Mouse (Mus musculus) hindbrain, embryonic 16.5 days (tissue): ENCODE data around the gene Bahcc1. TPM values are rescaled to one million over a fixed set of nuclear protein-coding genes. Genes with fewer than 3 reads are reported as not detected.
A peak's percentile ranks its signal among the peaks of the same experiment; 100 is the strongest.

ENCODE experiments used
- ATAC-seq: fragments of 200-750 bp; cut with Nextera tagmentation; 2 replicates; pipeline ENCODE4 v1.8.0; 2017; ENCODE audit warnings: moderate TSS enrichment, moderate library complexity
- H3K27ac ChIP-seq: fragments of 300-500 bp; sonication (generic); 2 replicates; pipeline ENCODE4 v1.5.1; 2014; ENCODE audit warnings: low read depth, mild to moderate bottlenecking, control low read depth, low read length, moderate library complexity
- H3K27me3 ChIP-seq: fragments of 300-500 bp; sonication (generic); replicated peaks from 2 replicates; pipeline ENCODE4 v1.6.1; 2014; ENCODE audit warnings: low read length; ENCODE audit not compliant: control insufficient read depth, insufficient read depth
- H3K36me3 ChIP-seq: fragments of 300-500 bp; sonication (generic); 2 replicates; pipeline ENCODE4 v1.6.1; 2014; ENCODE audit warnings: mild to moderate bottlenecking, low read length, moderate library complexity, mixed read lengths; ENCODE audit not compliant: control insufficient read depth, insufficient read depth
- H3K4me1 ChIP-seq: fragments of 300-500 bp; sonication (generic); 2 replicates; pipeline ENCODE4 v1.6.1; 2014; ENCODE audit warnings: low read depth, low read length; ENCODE audit not compliant: control insufficient read depth, insufficient read depth
- H3K4me2 ChIP-seq: fragments of 300-500 bp; sonication (generic); 2 replicates; pipeline ENCODE4 v1.6.1; 2014; ENCODE audit warnings: mild to moderate bottlenecking, low read length, control low read depth, moderate library complexity
- H3K4me3 ChIP-seq: fragments of 300-500 bp; sonication (generic); 2 replicates; pipeline ENCODE4 v1.5.1; 2014; ENCODE audit warnings: mild to moderate bottlenecking, low read length, control low read depth, moderate library complexity
- H3K9ac ChIP-seq: fragments of 300-500 bp; sonication (generic); 2 replicates; pipeline ENCODE4 v1.6.1; 2014; ENCODE audit warnings: low read depth, mild to moderate bottlenecking, control low read depth, low read length, moderate library complexity
- H3K9me3 ChIP-seq: fragments of 300-500 bp; sonication (generic); 2 replicates; pipeline ENCODE4 v1.6.1; 2014; ENCODE audit warnings: mild to moderate bottlenecking, low read length, moderate library complexity; ENCODE audit not compliant: control insufficient read depth
- WGBS: fragments of 180-500 bp; shearing (Covaris S2); extraction: QIAGEN DNeasy Blood & Tissue Kit; methylation state at CpG from one replicate; pipeline ENCODE4 v1.1.7; 2014; 5-methylcytosine and 5-hydroxymethylcytosine counted together
- polyA plus RNA-seq: library from polyadenylated mRNA; unstranded; fragments of >200 nt; fragmentation: Nextera tagmentation; extraction: Ambion mirVana; gene quantifications from 2 replicates; pipeline ENCODE4 v1.2.1, GENCODE M21; 2015

Bahcc1 gene
- polyA plus RNA-seq, 1 experiment from 2014 or later: 7.8 TPM

DNA sequence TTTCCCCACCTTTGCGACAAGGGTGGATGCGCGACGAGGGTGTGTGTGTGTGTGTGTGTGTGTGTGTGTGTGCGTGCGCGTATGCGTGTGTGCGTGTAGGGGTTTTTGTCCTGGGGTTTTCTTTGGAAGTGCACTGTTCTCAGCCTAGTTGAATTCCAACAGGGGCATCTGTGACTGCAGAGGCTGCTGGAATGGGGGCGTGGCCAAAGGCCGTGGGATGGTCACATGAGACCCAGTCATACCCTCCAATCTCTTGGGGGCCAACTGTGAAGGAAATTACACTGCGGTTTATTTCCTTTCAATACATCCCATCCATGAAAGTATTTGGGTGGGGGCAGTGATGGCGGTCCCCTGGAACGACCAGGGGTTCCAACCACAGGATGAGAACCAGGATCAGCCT is 57.5 kb downstream of the Bahcc1 start:
- Histone ChIP-seq H3K4me2 (no peak overlapping the region), H3K27me3 (no peaks in the 10 kb centered on the region), H3K9ac (no peak overlapping the region), H3K27ac (no peak overlapping the region), H3K4me3 (no peak overlapping the region), H3K36me3 (peaks cover 28% of the 10 kb centered on the region), H3K4me1 (peaks cover 11% of the 10 kb centered on the region), H3K9me3 (no peaks in the 10 kb centered on the region)
- ATAC-seq: no peak
- WGBS: 92% methylated on average over 14 of the region's 14 CpGs

DNA sequence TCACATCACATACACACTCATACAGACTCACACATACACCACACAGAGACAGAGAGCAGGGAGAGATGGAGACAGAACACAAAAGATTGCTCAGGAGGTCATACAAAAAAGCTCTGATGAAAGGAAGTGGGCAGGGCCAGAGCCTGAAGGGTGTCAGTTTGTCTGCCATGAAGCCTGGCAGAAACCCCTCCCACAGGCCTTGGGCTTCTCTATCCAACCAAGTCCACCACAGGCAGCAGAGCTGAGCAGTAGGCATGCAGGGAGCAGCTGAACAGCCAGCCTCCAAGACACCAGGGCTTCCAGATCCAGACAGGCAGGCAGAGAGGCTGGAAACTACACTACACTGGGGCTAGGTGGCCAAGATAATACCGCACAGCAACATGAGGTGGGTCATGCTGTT is 61.0 kb downstream of the Bahcc1 start:
- no peak overlapping the region for H3K27ac ChIP-seq

DNA sequence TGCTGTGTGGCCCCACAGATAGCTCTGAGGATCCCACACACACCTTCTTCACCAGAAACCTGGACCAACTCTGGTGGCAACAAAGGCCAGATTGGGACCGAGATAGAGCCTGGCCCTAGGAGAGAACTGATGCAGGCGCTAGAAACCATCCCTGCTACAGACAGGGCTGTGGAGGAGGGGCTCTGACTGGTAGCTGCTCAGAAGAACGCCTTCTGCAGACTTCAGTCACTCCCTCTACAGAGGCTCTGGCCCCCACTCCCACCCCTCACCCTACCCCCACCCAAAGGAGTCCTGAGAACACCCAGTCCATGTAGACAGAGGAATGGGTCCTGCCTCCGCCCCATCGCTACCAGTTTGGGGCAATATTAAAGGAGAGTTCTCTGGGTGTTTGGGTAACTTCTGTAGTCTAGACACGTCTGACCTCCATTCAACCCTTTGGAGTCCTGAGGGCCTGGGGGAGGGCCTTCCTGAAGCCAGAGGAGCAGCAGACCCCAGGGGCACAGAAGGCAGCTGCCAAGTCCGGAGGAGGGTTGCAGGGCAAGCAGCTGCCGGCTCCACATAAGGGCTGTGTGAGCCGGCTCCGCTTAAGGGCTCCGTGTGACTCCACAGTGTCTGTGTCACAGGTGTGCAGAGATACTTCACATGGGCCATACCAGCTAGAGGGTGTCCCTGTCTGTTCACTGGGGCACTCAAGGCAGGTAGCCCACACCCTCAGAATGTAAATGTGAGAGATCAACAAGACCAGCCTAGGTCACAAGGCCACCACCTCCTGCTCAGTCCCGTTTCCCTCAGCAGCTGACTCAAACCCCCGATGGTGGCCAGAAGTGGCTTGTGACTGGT is 63.8 kb downstream of the Bahcc1 start:
- H3K4me1 ChIP-seq: peaks cover 14% of the 10 kb centered on the region
- peak; percentile 43; the same call in 1 of the 2 replicates for ATAC-seq
- WGBS: 31% methylated on average over 13 of the region's 13 CpGs

More for the DNA sequence above, 61.0 kb downstream of the Bahcc1 start:
- H3K4me2 ChIP-seq: no peak overlapping the region
- ATAC-seq: no peak
- peaks cover 14% of the 10 kb centered on the region for H3K4me1 ChIP-seq
- peaks cover 11% of the 10 kb centered on the region for H3K36me3 ChIP-seq
- WGBS: 46% methylated on average over 1 of the region's 1 CpGs
- no peaks in the 10 kb centered on the region for H3K9me3 ChIP-seq
- no peak overlapping the region for H3K4me3 ChIP-seq
- no peaks in the 10 kb centered on the region for H3K27me3 ChIP-seq
- H3K9ac ChIP-seq: no peak overlapping the region

DNA sequence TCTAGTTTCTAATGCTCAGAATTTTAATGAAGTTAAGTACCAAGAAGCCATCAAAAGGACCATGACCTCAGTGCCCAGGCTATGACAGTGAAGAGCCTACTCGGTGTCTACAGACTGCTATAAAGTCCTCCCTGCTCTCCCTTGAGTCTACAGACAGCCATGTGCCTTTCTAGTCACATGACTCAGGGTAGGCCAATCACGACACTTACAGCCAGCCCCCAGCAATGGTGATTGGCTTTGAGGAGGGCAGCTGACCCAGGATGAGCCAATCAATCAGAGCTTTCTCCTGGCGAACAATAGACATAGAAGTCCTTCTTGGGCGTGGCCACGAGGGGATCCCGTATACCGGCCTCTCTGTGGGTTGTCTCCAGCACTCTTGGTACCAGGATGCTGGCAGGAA is 65.0 kb downstream of the Bahcc1 start:
- peak; percentile 35; the same call in 1 of the 2 replicates for ATAC-seq
- Histone ChIP-seq H3K27ac (no peak overlapping the region), H3K9me3 (no peaks in the 10 kb centered on the region), H3K36me3 (0 out of 2 replicates have a peak, but pooled peaks cover 2% of the 10 kb centered on the region), H3K4me2 (no peak overlapping the region), H3K9ac (no peak overlapping the region), H3K27me3 (no peaks in the 10 kb centered on the region), H3K4me1 (peaks cover 14% of the 10 kb centered on the region), H3K4me3 (no peak overlapping the region)
- WGBS: 77% methylated on average over 7 of the region's 7 CpGs

More for the DNA sequence above, 63.8 kb downstream of the Bahcc1 start:
- Histone ChIP-seq H3K9ac (no peak overlapping the region), H3K27ac (no peak overlapping the region), H3K4me3 (no peak overlapping the region), H3K9me3 (no peaks in the 10 kb centered on the region), H3K36me3 (0 out of 2 replicates have a peak, but pooled peaks cover 2% of the 10 kb centered on the region), H3K4me2 (no peak overlapping the region), H3K27me3 (no peaks in the 10 kb centered on the region)

DNA sequence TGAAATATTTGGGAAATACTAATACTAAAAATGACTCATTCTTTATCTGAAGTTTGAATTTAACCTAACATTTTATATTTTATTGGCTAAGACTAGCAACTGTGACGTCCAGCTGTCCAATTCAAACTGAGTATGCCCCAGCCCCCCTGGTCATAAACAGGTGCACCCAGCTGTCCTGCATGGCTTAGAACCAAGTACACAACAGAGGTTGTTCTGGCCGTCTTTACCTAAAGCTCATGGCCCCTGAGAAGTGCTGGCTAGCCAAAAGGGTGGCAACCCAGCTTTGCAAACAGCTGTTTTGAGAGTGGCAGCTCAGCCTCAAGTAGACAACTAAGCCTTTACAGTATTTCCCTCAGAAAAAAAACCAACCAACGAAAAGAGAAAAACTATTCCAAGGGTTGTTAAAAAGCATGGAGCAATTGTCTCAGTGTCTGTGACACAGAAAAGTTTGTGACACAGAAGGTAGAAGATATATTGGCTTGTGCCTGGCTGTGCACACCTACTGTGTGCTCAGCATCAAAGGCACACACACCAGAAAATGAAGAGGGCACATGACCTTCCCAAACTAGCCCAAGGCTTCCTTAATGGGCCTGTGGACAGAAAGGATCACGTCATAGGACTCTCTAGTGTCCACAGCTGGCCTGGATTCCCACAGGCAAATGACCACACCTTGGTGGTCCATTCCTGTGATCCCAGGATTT is 65.8 kb downstream of the Bahcc1 start:
- Histone ChIP-seq H3K27ac (no peak overlapping the region), H3K4me3 (no peak overlapping the region), H3K4me1 (peaks cover 10% of the 10 kb centered on the region), H3K4me2 (no peak overlapping the region), H3K27me3 (no peaks in the 10 kb centered on the region; the same call in 1 of the 2 replicates), H3K36me3 (no peaks in the 10 kb centered on the region), H3K9ac (no peak overlapping the region), H3K9me3 (no peaks in the 10 kb centered on the region)
- no peak for ATAC-seq
- 84% methylated on average over 4 of the region's 4 CpGs for WGBS

DNA sequence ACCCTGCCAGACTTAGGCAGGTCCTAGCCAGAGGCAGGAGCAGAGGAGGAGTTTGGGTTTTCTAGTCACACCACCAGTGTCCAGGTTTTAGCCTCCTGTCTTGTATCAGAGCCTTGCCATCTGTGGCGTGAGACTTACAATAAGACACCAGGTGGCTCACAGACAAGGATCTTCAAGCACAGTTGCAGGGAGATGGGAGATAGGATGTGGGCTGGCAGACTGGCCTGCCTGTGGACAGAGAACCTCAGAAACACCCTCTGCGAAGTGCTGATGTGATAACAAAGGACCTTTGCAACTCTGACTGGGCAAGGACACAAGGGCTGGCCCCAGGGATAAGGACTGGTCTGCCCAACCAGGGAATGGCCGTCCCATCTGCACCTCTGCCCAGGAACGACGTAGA is 66.7 kb downstream of the Bahcc1 start:
- H3K4me2 ChIP-seq: no peak overlapping the region
- no peak overlapping the region for H3K9ac ChIP-seq
- peaks cover 12% of the 10 kb centered on the region for H3K4me1 ChIP-seq
- no peak overlapping the region for H3K27ac ChIP-seq
- ATAC-seq: no peak
- no peaks in the 10 kb centered on the region; the same call in 1 of the 2 replicates for H3K27me3 ChIP-seq
- H3K9me3 ChIP-seq: no peaks in the 10 kb centered on the region
- 68% methylated on average over 5 of the region's 5 CpGs for WGBS
- no peaks in the 10 kb centered on the region for H3K36me3 ChIP-seq
- no peak overlapping the region for H3K4me3 ChIP-seq

DNA sequence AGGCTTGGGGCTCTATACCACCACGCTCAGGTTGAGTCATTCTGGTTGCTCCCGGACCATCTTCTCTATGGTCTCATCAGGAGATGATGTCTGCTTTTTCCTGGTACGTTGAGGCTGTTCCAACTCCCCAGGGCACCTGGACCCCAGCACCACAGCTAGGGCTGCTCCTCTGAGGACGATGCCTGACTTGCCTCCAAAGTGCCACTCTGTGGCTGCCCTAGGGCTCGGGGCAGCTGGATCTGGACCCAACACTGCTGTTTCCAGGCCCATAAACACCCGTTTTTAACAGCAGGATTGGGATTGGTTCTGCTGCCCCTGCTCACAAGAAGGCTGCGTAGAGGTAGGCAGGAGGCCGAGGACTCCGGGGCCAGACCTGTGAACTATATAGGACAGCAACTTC is 70.4 kb downstream of the Bahcc1 start:
- no peak overlapping the region for H3K27ac ChIP-seq
- H3K4me1 ChIP-seq: peaks cover 29% of the 10 kb centered on the region
- H3K36me3 ChIP-seq: no peaks in the 10 kb centered on the region
- WGBS: 78% methylated on average over 9 of the region's 9 CpGs
- ATAC-seq: no peak
- no peak overlapping the region for H3K4me2 ChIP-seq
- no peak overlapping the region for H3K4me3 ChIP-seq
- H3K9me3 ChIP-seq: no peaks in the 10 kb centered on the region
- H3K27me3 ChIP-seq: no peaks in the 10 kb centered on the region; the same call in 1 of the 2 replicates
- no peak overlapping the region for H3K9ac ChIP-seq

DNA sequence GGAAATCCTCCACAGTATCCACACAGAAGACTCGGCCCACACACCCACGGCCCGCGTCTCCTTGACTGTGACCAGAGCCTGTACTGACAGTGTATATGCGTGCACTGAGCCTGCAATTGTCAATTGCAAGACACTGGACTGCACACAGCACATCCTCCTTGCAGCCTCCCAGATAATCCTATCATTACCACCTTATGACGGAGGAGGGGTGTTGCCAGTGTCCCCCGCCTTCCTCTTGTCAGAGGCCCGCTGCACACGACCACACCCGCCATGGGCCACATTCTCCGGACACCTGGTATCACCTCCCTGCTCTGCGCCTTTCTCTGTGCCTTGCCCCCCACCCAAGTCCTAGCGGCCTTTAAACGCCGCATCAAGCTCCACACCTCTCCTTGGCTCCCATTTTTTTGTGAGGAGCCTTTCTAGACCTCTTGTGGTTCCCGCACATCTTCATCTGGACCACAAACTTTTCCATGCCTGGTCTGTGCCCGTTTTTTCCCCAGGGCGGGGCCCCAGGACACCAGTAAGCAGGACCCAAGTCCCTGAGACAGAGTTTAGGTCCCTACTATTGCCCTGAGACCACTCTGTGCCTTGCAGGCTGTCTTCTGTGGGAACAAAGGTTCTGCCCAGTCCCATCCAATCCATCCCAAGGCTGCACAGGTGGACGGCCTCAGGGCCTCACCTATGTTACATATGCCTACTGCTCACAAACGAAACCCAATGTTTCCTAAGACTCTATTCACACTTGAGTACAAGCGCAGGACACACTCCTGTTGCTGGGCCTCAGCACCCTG is 71.0 kb downstream of the Bahcc1 start:
- Histone ChIP-seq H3K9ac (no peak overlapping the region), H3K4me3 (no peak overlapping the region), H3K36me3 (no peaks in the 10 kb centered on the region), H3K9me3 (no peaks in the 10 kb centered on the region), H3K27me3 (no peaks in the 10 kb centered on the region; the same call in 1 of the 2 replicates), H3K4me1 (peaks cover 29% of the 10 kb centered on the region), H3K27ac (no peak overlapping the region), H3K4me2 (peak overlapping the region; percentile 87; the same call in 1 of the 2 replicates)
- no peak for ATAC-seq
- 90% methylated on average over 20 of the region's 21 CpGs for WGBS
